Mouse (Mus musculus): Measurements from ENCODE around the gene Nav1. TPM values are rescaled to one million over a fixed set of nuclear protein-coding genes. Genes with fewer than 3 reads are reported as not detected.

Gene Nav1
- polyA plus RNA-seq, 1 experiment from 2014 or later, result 16.6 TPM

GRCm38 (mm10) chr1:135523344-135523743, 83.8 kb downstream of the Nav1 start:
- ATAC-seq (replicated peaks; ENCODE audit: low FRiP score), result no peak
- H3K9ac ChIP-seq, result no peak overlapping the region
- peak overlapping the region; percentile 61 for H3K27ac ChIP-seq
- peaks cover 16% of the 10 kb centered on the region for H3K4me1 ChIP-seq
- H3K4me2 ChIP-seq, result no peak overlapping the region
- WGBS, result 80% methylated on average over 2 of the region's 2 CpGs
- no peaks in the 10 kb centered on the region for H3K27me3 ChIP-seq
- H3K9me3 ChIP-seq (replicated peaks), result no peaks in the 10 kb centered on the region
- H3K36me3 ChIP-seq, result peaks cover 6% of the 10 kb centered on the region
- no peak overlapping the region for H3K4me3 ChIP-seq (replicated peaks)

GRCm38 (mm10) chr1:135520550-135521168, 86.4 kb downstream of the Nav1 start:
- 83% methylated on average over 13 of the region's 13 CpGs for WGBS

GRCm38 (mm10) chr1:135518661-135519060, 88.4 kb downstream of the Nav1 start:
- ATAC-seq (replicated peaks; ENCODE audit: low FRiP score), result no peak
- H3K9ac ChIP-seq, result no peak overlapping the region
- no peak overlapping the region for H3K4me3 ChIP-seq (replicated peaks)
- H3K9me3 ChIP-seq (replicated peaks), result no peaks in the 10 kb centered on the region
- no peak overlapping the region for H3K4me2 ChIP-seq
- H3K27ac ChIP-seq, result no peak overlapping the region
- H3K36me3 ChIP-seq, result no peaks in the 10 kb centered on the region; the same call in 1 of the 2 replicates
- WGBS, result 38% methylated on average over 5 of the region's 5 CpGs
- peaks cover 44% of the 10 kb centered on the region for H3K4me1 ChIP-seq
- no peaks in the 10 kb centered on the region for H3K27me3 ChIP-seq

More at GRCm38 (mm10) chr1:135520550-135521168, 86.4 kb downstream of the Nav1 start:
- no peaks in the 10 kb centered on the region for H3K9me3 ChIP-seq (replicated peaks)
- no peaks in the 10 kb centered on the region for H3K27me3 ChIP-seq
- no peak overlapping the region for H3K9ac ChIP-seq
- H3K4me1 ChIP-seq, result peaks cover 37% of the 10 kb centered on the region
- H3K4me2 ChIP-seq, result no peak overlapping the region
- no peak overlapping the region for H3K4me3 ChIP-seq (replicated peaks)
- H3K36me3 ChIP-seq, result no peaks in the 10 kb centered on the region; the same call in 1 of the 2 replicates
- no peak overlapping the region for H3K27ac ChIP-seq
- no peak for ATAC-seq (replicated peaks; ENCODE audit: low FRiP score)

GRCm38 (mm10) chr1:135517469-135517868, 89.6 kb downstream of the Nav1 start:
- no peak overlapping the region for H3K4me2 ChIP-seq
- H3K9ac ChIP-seq, result no peak overlapping the region
- no peak overlapping the region for H3K4me3 ChIP-seq (replicated peaks)
- no peaks in the 10 kb centered on the region for H3K27me3 ChIP-seq
- H3K9me3 ChIP-seq (replicated peaks), result no peaks in the 10 kb centered on the region
- no peak for ATAC-seq (replicated peaks; ENCODE audit: low FRiP score)
- H3K36me3 ChIP-seq, result no peaks in the 10 kb centered on the region; the same call in 1 of the 2 replicates
- peaks cover 46% of the 10 kb centered on the region for H3K4me1 ChIP-seq
- 82% methylated on average over 6 of the region's 6 CpGs for WGBS
- 0 out of 2 replicates have a peak overlapping the region, but pooled peaks have one; percentile 14 for H3K27ac ChIP-seq

DNA sequence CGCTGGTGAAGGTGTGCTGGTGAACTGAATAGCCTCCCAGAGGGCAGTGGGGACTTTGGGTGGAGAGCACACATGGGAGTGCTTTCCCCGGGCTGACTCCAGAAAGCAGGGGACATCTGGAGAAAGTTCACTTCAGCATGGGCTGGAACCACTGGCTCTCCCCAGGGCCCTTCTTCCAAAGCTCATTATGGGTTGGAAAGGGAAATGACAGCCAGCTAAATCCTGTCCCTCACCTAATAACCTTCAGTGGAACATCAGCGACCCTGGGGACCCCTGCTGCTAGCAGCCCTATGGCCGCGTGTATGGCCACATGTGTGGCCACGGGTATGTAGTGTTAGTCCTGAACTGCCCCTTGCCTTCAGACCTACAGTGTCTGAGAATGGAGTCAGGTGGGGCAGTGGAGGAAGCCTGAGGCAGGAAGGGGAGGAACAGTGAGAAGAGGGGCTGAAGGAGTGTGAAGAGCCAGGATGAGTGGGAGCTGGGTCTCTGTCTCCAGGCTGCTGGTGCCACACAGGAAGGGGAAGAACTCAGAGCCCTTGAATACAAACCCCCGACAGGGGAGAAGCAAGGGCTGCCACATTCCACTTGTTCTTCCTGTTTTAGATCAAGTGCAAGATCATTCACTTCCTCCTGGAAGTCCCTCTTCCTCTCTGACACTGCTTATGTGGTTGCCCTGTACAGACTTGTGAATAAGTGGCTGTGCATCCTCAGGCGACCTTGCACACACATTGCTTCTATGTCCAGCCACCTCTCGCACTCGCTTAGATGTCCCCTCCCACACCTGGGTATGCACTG, 90.4 kb downstream of the Nav1 start:
- no peak for ATAC-seq (replicated peaks; ENCODE audit: low FRiP score)
- peaks cover 46% of the 10 kb centered on the region for H3K4me1 ChIP-seq
- H3K9me3 ChIP-seq (replicated peaks), result no peaks in the 10 kb centered on the region
- H3K27me3 ChIP-seq, result 0 out of 2 replicates have a peak, but pooled peaks cover 4% of the 10 kb centered on the region
- no peak overlapping the region for H3K9ac ChIP-seq
- H3K4me3 ChIP-seq (replicated peaks), result no peak overlapping the region
- no peak overlapping the region for H3K4me2 ChIP-seq
- no peaks in the 10 kb centered on the region; the same call in 1 of the 2 replicates for H3K36me3 ChIP-seq
- no peak overlapping the region for H3K27ac ChIP-seq
- 60% methylated on average over 10 of the region's 10 CpGs for WGBS

- no peak overlapping the region for H3K4me2 ChIP-seq
- H3K27me3 ChIP-seq, result 0 out of 2 replicates have a peak, but pooled peaks cover 8% of the 10 kb centered on the region
- H3K36me3 ChIP-seq, result no peaks in the 10 kb centered on the region
- no peak overlapping the region for H3K27ac ChIP-seq
- H3K4me3 ChIP-seq (replicated peaks), result no peak overlapping the region
- H3K9ac ChIP-seq, result no peak overlapping the region
- H3K4me1 ChIP-seq, result peaks cover 52% of the 10 kb centered on the region
- H3K9me3 ChIP-seq (replicated peaks), result no peaks in the 10 kb centered on the region
- ATAC-seq (replicated peaks; ENCODE audit: low FRiP score), result no peak
- WGBS, result 49% methylated on average over 12 of the region's 12 CpGs
Observed at GRCm38 (mm10) chr1:135515633-135516238, 91.4 kb downstream of the Nav1 start.

DNA sequence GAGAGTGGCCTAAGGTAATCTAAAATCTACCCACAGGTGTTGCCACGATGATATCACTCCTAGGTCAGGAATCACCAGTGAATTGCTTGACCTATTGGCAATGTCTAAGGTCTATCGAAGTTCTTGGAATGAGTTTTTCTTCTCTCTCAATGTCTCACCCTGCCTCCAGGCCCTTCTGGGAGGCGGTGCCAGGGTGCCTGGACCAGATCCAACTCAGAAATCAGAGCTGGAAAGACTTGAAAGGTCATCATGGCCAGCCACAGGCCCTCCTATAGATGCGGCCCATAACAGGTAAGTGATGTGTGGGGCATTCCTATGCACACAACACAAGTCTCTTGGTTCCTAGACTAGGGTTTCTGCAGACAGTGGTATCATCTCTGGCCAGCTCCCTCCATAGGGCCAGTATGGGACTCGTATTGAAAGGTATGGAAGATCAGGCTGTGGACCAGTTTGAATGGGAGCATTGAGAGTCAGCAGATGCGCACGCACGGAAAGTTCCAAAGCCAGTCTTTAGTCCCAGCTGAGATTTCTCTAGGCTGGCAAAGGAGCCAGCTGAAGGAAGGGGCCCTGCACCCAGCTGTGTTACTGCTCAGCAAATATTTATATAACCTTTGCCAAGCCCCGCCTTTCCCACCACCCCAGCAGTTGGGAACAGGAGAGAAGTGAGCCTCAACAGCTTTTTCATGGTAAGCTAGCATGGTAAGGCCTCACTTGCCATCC, 92.0 kb downstream of the Nav1 start:
- Histone ChIP-seq H3K4me1 (peaks cover 58% of the 10 kb centered on the region), H3K9me3 (replicated peaks) (no peaks in the 10 kb centered on the region), H3K36me3 (no peaks in the 10 kb centered on the region), H3K27ac (peak overlapping the region; percentile 14; the same call in 1 of the 2 replicates), H3K27me3 (0 out of 2 replicates have a peak, but pooled peaks cover 8% of the 10 kb centered on the region), H3K4me3 (replicated peaks) (no peak overlapping the region), H3K4me2 (no peak overlapping the region), H3K9ac (no peak overlapping the region)
- 58% methylated on average over 9 of the region's 9 CpGs for WGBS
- peak; percentile 31; the same call in 1 of the 2 replicates for ATAC-seq (replicated peaks; ENCODE audit: low FRiP score)

DNA sequence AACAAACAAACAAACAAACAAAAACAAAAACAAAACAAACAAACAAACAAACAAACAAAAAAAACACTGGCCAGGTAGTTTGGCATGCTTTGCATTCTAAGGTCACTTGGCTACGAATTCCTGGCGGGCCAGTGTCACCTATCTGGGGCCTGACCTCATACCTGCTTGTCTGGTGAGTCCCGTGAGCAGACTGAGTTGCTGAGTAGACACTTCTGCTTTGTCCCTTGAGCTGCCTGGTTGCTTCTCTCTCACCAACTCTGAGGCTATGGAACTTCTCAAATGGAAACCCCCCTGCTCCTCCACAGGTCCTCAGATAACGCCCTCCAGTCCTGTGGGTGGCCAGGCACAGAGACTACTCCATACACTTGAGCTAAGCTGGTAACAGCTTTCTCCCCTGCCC, 93.0 kb downstream of the Nav1 start:
- peaks cover 69% of the 10 kb centered on the region for H3K4me1 ChIP-seq
- H3K27me3 ChIP-seq, result peaks cover 15% of the 10 kb centered on the region; the same call in 1 of the 2 replicates
- ATAC-seq (replicated peaks; ENCODE audit: low FRiP score), result no peak
- no peaks in the 10 kb centered on the region for H3K9me3 ChIP-seq (replicated peaks)
- H3K9ac ChIP-seq, result no peak overlapping the region
- no peak overlapping the region for H3K4me3 ChIP-seq (replicated peaks)
- WGBS, result 74% methylated on average over 4 of the region's 4 CpGs
- no peaks in the 10 kb centered on the region for H3K36me3 ChIP-seq
- no peak overlapping the region for H3K4me2 ChIP-seq
- no peak overlapping the region for H3K27ac ChIP-seq

GRCm38 (mm10) chr1:135513464-135513863, 93.6 kb downstream of the Nav1 start:
- H3K4me2 ChIP-seq, result no peak overlapping the region

GRCm38 (mm10) chr1:135510346-135510977, 96.6 kb downstream of the Nav1 start:
- H3K27me3 ChIP-seq, result peaks cover 18% of the 10 kb centered on the region; the same call in 1 of the 2 replicates
- peak overlapping the region; percentile 54 for H3K4me3 ChIP-seq (replicated peaks)
- no peaks in the 10 kb centered on the region for H3K9me3 ChIP-seq (replicated peaks)
- peak overlapping the region; percentile 48; the same call in 1 of the 2 replicates for H3K27ac ChIP-seq
- H3K9ac ChIP-seq, result peak overlapping the region; percentile 37
- H3K36me3 ChIP-seq, result no peaks in the 10 kb centered on the region
- WGBS, result 3% methylated on average over 30 of the region's 30 CpGs
- peaks cover 67% of the 10 kb centered on the region for H3K4me1 ChIP-seq
- peak; percentile 66 for ATAC-seq (replicated peaks; ENCODE audit: low FRiP score)
- H3K4me2 ChIP-seq, result peak overlapping the region; percentile 86

More at GRCm38 (mm10) chr1:135513464-135513863, 93.6 kb downstream of the Nav1 start:
- peaks cover 74% of the 10 kb centered on the region for H3K4me1 ChIP-seq
- no peaks in the 10 kb centered on the region for H3K9me3 ChIP-seq (replicated peaks)
- H3K27ac ChIP-seq, result no peak overlapping the region
- H3K27me3 ChIP-seq, result peaks cover 18% of the 10 kb centered on the region; the same call in 1 of the 2 replicates
- no peak overlapping the region for H3K4me3 ChIP-seq (replicated peaks)
- no peak for ATAC-seq (replicated peaks; ENCODE audit: low FRiP score)
- H3K9ac ChIP-seq, result no peak overlapping the region
- H3K36me3 ChIP-seq, result no peaks in the 10 kb centered on the region
- WGBS, result 40% methylated on average over 5 of the region's 5 CpGs
